Mouse (Mus musculus): ENCODE measurements around the gene Aldh1b1. TPM values are rescaled to one million over a fixed set of nuclear protein-coding genes. Genes with fewer than 3 reads are reported as not detected.

The Aldh1b1 gene
- polyA plus RNA-seq, 1 experiment from 2014 or later = 20.1 TPM

DNA sequence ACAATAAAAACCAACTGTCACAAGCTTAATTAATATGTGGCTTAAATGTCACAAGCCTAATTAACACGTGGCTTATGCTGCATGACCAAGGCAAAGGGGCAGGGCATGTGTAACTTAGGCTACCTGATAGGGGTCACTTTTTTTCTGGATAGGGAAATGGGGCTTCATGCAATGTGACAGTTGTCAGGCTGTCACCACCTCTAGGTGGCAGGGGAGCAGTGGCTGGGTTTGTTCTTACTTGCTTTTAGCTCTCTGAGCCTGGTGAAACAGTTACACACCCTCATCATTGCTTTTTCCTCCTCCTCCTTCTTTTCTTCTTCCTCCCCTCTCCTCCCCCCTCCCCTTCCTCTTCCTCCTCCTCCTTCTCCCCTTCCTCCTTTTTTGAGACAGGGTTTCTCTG, 15.2 kb upstream of the Aldh1b1 start:
- no peak for DNase-seq (ENCODE audit: low spot score)

GRCm38 (mm10) chr4:45785959-45786358, 12.9 kb upstream of the Aldh1b1 start:
- no peak for DNase-seq (ENCODE audit: low spot score)

DNA sequence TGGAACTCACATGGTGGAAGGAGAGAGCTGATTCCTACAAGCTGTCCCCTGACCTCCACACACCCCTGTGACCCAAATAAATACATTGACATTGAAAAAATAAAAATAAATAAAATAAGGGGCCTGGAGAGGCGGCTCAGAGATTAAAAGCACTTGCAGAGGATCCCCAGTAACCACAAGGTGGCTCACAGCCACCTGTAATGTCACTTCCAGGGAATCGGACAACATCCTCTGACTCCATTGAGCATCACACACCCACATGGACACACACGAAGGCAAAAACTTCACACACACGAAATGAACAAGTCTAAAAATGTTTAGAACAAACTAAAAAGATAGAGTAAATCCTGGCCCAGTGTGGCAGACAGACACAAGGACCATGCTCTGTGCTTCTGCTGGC, 12.1 kb upstream of the Aldh1b1 start:
- DNase-seq (ENCODE audit: low spot score) = no peak

- DNase-seq (ENCODE audit: low spot score) = no peak
These were observed 10.3 kb upstream of the Aldh1b1 start for GRCm38 (mm10) chr4:45788446-45789081.

DNA sequence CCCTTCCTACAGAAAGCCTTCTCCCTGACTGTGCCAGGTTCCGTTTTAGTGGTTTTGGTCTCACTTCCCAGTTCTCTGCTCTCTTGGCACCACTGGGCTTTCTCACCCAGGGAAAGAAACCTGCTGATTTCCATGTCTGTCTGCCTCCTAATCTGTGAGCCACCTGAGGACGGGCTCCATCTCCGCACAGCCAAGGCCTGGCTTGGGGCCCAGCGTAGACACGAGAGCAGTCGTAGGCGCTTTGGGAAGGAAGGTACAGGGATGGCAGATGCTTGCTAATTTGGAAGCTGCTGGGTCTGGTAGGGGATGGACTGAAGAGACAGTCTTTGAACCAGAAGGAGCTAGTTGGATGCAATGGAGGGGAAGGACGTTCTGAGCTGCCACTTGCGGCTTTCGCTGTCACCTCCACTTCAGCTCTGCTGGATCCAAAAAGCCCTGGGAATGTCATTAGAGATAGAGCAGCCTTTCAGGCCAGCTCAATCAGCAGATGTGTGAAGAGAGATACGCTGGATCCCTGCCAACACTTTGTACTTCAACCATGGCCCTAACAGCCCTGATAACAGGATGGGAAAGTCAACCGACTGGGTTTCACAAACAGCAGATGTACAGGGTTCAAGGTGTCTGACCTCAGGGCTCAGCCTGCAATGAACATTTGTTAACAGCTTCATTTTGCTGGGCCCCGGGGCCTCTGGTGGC, 9.4 kb upstream of the Aldh1b1 start:
- DNase-seq (ENCODE audit: low spot score) = no peak

DNA sequence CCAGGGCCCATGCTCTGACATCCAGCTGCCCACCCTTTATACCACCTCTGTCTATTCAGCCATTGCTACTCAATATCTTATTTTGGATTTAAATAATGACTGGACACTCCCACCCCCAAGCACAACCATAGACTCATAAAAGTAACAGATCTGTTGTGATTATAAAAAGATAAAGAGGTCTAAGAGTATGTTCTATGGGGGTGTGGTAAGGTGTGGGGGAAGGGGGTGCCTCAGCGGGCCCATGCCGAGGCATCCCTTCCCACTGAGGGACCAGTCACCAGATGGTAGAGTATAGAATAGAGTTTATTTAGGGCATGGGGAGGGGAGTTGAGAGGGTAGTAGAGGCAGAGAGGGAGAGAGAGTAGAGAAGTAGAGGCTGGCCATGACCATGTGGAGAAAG, 8.8 kb upstream of the Aldh1b1 start:
- no peak for DNase-seq (ENCODE audit: low spot score)

DNA sequence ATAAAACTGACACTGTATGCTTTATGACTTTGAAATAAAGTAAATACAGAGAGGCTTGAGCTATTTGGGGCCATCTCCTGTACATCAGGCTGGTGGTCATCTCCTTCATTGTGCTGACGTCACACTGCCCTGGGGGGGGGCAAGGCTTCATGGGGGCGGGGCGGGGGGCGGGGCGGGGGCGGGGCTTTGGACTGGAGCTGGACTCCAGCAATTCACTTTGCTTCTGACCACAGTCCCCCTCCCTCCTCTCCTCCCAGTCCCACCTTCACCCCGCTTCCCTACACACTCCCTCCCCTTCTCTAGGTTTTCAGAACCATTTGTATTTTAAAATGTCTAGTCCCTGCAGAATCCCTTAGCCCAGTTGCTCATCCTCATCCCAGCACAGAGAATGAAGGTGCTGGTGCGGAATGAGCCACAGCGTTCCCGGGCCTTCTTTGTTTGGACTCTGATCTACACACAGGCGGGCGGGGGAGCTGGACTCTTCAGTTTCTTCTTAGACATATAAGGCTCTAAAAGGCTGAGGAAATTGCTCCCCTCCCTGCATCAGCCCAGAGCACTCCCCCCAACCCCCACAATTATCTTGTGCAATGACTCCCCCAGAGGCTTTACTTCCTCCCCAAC, 3.5 kb upstream of the Aldh1b1 start:
- no peak for DNase-seq (ENCODE audit: low spot score)

GRCm38 (mm10) chr4:45796760-45797159, 2.1 kb upstream of the Aldh1b1 start:
- no peak for DNase-seq (ENCODE audit: low spot score)

DNA sequence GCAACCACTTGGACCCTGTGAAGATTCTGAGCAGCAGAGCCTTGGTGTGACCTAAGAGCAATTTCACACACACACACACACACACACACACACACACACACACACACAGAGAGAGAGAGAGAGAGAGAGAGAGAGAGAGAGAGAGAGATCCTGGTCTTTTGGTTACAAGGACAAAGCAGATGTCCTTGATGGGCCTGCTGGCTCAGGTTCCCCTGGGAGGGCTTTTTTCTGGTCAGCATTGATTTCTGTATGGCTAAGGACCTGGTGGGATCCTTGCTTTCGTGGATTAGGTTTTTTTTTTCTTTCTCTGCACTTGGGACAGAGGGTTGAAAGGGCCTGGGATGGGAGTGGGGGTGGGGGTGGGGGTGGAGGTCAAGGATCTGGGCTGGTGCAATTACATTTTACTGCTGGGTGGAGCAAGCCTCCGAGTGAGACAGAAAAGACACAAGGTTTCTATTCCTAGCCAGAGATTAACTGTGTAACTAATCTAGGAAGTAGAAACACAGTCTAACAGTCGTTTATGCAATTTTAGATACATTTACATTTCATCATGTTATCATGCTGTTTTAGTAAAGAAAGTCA, 1.2 kb downstream of the Aldh1b1 start:
- no peak for DNase-seq (ENCODE audit: low spot score)

DNA sequence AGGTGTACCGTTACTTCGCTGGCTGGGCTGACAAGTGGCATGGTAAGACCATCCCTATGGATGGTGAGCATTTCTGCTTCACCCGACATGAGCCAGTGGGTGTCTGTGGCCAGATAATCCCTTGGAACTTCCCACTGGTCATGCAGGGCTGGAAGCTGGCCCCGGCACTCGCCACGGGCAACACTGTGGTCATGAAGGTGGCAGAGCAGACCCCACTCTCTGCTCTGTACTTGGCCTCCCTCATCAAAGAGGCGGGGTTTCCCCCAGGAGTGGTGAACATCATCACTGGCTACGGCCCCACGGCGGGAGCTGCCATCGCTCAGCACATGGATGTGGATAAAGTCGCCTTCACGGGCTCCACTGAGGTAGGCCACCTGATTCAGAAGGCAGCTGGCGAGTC, 4.1 kb downstream of the Aldh1b1 start:
- DNase-seq (ENCODE audit: low spot score) = no peak

GRCm38 (mm10) chr4:45808034-45808433, 9.2 kb downstream of the Aldh1b1 start:
- DNase-seq (ENCODE audit: low spot score) = no peak

DNA sequence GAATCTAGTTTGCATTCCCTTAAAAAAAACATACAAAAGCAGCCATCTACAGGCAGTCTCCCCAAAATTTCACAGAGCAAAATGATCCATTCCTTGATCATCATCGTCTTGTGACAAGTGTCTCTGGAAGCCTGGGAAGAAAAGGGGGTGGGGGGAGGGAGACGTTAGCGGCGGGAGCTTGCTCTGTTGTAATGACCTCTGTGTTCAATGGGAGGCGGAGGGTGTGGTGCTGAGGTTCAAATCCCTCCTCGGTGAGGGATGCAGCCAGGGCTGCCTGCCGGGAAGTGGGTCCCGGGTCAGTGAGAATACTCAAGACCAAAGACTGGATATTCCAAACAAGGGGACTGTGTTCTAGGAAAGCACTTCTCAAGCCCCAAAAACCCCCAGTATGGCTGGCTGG, 12.4 kb downstream of the Aldh1b1 start:
- no peak for DNase-seq (ENCODE audit: low spot score)

DNA sequence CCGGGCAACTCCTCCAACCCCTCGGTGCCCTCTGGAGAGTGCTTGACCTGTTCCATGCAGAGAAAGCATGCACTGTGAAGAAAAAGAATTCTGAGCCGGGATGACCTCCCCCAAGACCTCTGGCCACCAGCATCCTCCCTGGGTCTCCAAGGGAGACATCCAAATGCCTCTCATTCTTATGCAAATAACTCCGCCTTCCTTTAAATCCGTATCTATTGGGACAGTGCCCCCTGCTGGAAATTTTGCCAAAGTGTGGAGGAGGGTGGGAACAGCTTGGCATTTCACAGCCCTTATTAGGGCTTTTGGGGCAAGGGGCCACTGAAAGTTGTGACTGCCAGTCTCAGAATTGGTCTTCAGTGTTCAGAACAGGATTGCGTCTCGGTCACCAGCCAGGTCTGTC, 16.7 kb downstream of the Aldh1b1 start:
- DNase-seq (ENCODE audit: low spot score) = peak; percentile 20

DNA sequence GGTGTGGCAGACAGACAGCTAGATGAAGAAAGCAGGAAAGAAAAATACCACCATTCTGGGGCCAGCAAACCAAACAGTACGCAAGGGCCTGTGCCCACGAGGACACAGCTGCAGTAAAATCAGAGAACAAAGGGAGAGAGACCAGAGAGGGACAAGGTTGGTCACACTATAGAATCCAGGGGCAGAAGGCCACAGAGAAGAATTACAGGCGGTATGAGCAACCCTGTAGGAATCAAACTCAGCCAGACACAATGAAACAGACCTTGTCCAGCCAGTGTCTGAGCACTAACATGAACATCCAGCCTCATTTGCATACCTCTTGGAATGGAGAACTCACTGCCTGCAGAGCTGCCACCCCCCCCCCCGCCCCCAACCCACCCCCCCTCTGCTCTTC, 20.0 kb downstream of the Aldh1b1 start:
- DNase-seq (ENCODE audit: low spot score) = no peak

GRCm38 (mm10) chr4:45819208-45819931, 20.5 kb downstream of the Aldh1b1 start:
- DNase-seq (ENCODE audit: low spot score) = no peak

- peak; percentile 65 for DNase-seq (ENCODE audit: low spot score)
These were observed 21.4 kb downstream of the Aldh1b1 start for GRCm38 (mm10) chr4:45820074-45820830.

DNA sequence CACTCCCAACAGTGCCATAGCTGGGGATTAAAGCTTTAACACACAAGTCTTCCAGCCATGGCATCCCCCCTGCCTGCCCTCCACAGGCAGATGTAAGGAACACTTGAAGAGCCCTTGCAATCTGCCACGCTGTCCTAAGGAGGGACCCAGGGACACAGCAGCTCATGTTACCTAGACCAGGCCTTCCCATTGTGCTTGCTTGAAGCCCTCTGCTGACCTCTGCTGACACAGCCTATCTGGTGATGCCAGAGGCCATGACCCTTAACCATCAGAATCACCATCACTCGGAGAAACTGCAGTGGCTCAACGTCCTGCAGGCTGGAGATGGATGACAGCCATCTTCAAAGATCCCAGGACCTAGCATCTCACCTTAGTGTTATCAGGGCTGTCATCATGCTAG, 23.2 kb downstream of the Aldh1b1 start:
- DNase-seq (ENCODE audit: low spot score) = no peak

GRCm38 (mm10) chr4:45822781-45823575, 24.2 kb downstream of the Aldh1b1 start:
- DNase-seq (ENCODE audit: low spot score) = no peak

- no peak for DNase-seq (ENCODE audit: low spot score)
These were observed 25.4 kb downstream of the Aldh1b1 start for GRCm38 (mm10) chr4:45824049-45824760.

Data from thymus, postnatal 0 days (tissue).